Mouse (Mus musculus) thymus, postnatal 25 days (tissue): ENCODE data around the gene Dstn.
A peak's percentile ranks its signal among the peaks of the same experiment; 100 is the strongest.

ENCODE experiments used
- DNase-seq: peaks from one replicate; pipeline ENCODE4 v3.0.0; 2022

Dstn gene

DNA sequence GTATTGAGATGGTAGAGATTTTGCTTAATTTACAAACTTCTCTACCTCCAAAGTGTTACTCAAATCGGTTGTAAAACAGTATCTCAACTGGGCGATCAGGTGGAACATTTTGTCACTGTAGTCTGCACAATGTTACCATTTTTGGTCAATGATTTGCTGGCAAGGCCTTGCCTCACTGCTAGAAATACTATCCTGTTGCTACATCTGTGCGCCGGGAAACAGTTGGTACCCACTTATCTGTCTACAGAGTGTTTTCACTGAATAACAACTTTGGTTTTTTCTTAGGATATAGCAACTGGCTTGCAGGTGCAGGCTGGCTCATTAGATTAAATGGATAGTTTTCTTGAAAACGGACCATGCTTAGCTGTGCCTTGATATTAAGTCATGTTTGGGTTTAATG lies 1.1 kb downstream of the Dstn start:
- no peak for DNase-seq

DNA sequence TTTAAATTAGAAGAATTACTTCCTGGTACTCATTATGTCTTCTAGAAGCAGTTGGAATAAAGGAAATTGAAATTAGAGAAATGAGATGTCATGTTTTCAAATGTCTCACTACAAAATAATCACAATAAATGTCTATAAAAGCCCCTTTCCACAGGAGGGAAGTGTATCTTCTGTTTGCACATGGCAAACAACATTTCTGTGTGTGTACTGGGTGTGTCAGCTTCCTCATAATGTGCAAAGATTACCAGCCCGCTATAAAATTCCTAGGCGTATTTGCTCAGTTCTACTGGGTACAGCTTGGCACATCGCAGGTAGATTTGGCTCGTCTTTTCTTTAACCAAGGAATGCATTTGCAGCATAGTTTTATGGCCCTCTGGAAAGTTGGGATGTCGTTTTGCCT lies 2.5 kb downstream of the Dstn start:
- no peak for DNase-seq

DNA sequence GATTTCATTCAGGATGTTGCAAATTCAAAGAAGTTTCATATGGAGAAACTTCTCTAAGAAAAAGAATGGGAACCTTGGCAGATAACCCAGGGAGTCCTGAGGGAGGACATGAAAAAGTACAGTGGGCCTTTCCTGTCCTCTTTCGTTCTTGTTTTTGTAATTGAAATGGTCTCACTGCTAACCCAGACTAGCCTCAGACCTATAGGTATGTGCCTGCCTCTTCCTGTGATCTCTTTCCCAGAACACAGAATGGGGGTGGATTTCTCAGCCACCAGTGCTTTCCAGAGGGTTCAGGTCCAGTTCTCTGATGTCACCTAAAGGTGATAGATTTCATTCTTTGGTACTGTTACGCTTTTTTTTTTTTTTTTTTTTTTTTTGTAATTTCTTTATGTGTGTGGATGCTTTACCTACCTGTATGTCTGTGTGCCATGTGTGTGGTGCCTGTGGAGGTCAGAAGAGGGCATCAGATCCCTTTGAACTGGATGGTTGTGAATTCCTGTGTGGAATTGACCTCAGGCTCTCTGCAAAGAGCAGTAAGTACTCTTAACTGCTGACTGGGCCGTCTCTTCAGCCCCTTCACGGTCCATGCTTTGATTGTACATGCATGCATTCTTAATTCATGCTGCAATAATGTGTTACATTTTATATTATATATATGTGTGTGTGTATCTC lies 3.8 kb downstream of the Dstn start:
- DNase-seq: no peak

DNA sequence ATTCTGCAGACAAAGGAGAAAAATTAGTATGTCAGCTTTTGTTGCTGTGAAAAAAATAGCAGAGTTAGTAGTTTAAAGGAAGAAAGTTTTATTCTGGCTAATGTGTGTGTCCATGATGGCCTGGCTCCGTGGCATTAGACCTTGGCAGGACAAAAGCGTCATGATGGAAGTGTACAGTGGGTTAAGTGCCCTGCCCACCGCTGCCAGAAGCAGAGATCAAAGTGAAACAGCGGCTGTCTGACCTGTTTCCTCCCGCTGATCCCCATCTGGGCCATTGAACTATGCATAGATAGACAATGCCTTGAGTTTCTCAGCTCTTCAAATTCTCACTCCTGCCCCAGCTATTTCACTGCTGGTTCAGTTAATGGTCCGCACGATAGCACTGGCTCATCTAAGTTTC lies 9.0 kb downstream of the Dstn start:
- no peak for DNase-seq

DNA sequence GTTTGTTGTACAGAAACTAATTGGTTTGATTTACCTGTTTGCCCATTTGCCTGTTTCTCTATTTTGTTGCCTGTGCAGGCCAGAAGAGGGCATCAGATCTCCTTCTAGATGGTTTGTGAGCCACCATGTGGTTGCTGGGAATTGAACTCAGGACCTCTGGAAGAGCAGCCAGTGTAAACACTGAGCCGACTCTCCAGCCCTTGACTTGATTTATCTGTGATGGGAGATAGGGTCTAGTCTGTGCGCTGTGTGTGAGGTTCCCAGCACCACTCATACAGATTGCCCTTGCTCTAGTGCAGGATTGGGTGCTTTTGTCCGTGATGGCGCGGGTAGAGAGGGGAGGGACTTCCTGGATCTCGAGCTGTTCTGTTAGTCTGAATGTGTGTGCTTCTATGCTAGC lies 10.7 kb downstream of the Dstn start:
- no peak for DNase-seq

DNA sequence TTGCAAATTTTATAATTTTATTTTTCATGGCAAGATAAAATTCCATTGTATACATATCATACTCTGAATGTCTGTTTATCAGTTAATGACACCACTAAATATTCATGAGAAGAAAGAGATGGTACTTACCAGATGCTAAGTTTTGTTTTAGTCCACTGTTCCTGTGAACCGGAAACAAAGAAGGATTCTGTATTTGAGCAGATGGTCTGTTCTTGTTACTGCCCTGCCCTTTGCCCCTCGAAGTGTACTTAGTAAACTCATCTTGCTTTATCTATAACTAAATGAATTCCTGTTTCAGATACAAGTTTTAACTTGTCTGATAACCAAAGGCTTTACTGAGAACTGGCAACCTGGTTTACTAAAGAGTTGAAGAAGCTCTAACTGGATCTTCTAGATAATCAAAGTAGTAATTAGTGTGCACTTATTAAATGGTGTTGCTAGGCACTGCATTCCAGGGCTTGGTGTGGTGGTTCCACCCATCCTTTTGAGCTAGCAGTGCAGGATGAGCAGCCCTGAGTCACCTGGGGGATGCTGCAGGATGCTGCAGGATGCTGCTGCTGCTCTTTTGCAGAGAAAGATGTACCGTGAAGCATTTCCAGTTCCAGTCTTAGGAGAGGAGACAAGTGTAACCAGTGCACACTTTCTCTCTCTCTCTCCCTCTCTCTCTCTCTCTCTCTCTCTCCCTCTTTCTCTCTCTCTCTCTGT lies 14.6 kb downstream of the Dstn start:
- DNase-seq: no peak

DNA sequence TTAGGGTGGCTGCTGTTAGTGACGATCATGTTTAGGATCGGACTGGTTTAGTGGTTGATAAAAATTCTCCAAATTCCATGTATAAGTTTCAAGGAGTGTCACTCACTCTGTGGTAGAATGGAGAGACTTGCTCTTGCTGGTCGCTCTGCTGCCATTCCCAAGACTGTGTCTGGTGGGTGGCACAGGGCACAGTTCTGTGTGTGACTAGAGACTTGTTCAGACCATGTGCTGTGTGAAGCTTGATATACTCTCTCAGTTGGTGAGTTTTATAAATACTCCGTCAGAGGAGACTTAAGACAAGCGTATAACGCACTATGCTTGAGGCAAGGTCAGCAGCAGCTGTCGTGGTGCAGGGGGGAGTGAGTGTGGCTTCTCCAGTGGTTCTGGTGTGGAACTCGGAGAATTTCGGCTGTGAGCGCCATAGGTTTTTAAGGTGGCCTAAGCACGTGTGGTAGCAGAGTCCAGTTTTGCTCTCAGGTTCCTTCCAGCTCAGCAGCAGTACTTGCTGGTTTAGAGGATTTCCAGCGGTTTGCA lies 17.3 kb downstream of the Dstn start:
- no peak for DNase-seq

DNA sequence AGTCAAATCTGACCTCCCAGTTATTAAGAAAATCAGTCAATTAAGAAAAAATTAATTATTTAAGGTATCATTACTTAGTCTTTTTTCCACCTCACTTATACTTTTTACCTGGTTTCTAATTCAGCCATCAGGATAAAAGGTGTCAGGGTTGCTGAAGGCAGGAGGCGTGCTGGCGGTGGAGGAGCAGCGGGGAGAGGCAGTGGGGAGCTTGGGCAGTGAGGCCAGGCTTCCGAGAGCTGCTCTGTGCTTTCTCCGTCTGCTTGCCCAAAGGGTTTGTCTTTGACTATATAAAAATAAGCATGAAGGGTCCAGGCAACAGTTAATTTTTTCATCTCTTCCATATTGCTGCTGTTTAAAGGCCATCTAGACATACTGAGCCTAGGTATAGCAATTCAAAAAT lies 18.4 kb downstream of the Dstn start:
- no peak for DNase-seq

DNA sequence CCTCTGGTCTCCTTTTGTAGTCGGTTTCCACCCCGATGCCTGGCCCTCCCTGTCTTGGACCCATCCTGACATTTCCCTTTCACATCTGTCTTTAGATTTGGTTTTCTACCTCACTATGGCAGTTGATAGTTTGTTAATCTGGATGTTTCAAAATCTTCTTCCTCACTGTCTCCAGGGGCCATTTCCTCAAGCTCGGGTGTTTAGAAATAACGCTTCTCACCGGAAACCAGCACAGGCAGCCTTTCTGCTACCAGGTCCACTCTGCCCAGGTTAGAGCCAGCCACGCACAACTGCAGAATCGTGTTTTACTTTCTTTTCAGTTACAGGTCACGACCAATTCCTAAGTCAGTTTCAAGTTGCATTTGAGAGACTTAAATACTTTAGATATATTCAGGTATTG lies 19.3 kb downstream of the Dstn start:
- DNase-seq: no peak

DNA sequence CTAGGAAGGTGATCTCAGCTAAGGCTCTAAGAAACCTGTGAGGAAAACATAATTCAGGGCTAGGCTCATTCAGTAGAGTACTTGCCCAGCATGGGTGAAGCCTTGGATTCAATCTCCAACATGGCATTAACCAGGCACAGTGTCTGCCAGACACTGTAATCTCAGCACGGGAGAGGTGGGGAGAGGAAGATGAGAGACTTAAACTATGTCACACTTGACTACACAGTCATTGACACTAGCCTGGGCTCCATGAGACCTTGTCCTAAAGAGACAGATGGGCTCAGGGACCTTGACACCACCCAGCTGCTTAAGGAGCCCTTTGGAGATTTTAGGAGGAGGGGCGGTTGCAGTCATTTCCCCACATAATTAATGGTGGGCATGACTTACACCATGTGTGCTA lies 22.7 kb downstream of the Dstn start:
- DNase-seq: no peak

DNA sequence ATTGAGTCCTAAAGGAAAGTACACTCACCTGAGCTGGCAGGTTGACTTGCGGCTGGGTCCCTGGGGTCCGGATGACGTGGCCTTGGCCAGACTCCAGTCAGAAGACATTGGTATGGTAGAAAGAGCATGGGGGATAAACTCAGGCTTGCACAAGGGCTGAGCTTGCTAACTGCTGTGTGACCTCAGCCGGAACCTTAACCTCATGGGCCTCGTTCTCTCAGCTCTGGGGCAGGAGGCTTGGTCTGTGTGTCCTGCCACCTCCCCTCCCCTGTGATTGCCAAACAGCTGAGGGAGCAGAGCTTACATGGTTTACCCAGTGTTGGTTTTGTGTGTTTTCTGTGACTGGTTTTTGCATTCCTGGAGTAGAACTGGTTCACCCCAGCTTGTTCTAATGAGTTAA lies 25.3 kb downstream of the Dstn start:
- no peak for DNase-seq

DNA sequence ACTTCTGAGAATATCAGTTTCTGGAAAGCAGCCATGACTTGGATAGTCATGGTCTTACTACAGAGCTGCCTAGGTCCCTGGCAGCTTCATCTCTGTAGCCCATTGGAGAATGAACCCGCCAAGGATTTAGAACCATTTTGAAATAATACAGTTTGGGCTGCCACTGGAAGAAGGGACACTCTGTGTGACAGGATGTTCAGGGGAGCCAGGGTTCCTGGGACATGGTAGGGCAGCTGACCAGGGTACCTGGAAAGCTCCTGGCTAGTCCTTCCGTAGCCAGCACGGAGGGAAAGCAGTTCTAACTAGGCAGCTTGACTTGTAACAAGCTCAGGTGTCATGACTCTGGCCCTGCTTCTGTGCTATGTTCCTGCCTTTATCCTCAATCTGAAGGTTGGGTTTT lies 29.7 kb downstream of the Dstn start:
- DNase-seq: no peak

DNA sequence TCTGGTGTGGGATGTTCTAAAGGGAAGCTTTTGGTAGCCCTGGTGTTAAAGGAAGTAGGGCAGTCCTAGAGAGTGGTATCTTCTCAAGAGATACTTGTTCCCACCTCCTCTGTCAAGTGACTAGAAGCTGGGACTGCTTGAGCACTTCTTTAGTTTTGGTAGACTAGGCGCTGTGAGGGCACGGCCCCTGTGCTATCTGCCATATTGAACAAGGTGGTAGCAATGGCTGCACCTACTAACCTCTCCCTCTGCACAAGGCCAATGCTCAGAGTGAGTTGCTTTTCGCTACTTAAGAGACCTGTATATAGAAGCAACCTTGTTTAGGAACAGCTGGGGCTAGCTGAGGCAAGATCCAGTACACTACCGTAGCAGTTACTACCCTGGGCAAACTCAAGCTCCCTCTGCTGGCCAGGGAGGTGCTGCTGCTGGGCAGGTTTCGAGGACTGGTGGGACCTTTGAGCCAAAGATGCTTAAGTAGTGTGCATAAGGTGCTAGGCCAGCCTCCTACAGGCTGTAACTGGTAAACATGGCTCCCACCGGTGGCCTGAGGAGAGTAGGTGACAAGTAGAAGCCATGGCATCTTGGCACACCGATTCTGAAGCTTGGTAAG lies 30.5 kb downstream of the Dstn start:
- DNase-seq: peak; percentile 21

DNA sequence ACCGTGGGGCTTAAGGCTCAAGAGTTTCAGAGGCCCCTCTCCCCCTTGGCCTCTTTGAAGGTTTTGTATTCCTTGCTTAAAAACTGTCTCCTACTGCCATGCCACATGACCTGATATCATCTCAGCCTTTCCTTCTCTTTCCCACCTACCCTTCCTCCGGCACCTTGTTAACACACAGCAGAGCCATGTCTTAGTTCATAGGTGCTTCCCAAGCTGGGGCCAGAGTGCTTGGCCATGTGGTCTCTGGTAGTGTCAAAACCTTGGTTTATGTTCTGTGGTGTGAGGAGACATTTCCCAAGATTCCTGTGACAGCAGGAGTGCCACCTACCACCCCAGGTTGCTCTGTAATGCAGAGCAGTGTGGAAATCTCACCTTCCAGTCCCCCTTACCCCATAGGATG lies 31.3 kb downstream of the Dstn start:
- DNase-seq: no peak

DNA sequence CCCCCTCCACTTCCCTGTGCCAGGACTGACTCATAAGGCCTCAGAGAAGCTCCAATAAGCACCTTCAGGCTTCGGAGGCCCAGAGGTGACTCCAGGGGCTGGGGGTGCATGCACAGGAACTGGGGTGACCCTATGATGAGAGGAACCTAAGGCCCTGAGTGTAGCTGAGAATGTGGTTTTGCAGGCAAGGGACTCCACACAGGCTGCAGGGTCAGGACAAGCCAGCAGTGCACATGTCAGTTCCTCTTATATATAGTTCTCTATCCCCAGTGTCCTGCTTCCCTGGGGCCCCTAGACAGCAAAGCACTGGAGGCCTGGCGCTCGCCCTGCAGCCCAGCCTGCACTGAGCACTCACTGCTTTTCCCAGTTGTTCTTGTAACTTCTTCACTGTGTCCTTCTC lies 32.9 kb downstream of the Dstn start:
- no peak for DNase-seq

DNA sequence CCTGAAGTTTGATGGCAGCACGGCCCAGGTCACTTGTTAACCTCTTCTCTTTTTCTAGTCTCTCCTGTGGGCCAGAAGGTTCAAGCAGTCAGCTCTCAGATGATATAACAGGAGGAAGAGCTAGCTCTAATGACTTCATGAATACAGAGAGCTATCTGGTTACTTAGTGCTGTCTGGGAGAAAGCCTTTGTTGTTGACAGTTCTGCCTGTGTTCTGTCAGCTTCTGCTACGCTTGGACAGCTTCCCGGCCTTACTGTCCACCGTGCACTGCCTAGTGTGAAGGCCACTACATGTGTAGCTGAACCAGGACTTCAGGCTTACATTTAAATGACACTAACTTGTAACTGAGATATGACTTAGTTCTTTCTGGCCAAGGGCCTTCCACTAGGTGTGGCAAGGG lies 33.3 kb downstream of the Dstn start:
- DNase-seq: no peak

DNA sequence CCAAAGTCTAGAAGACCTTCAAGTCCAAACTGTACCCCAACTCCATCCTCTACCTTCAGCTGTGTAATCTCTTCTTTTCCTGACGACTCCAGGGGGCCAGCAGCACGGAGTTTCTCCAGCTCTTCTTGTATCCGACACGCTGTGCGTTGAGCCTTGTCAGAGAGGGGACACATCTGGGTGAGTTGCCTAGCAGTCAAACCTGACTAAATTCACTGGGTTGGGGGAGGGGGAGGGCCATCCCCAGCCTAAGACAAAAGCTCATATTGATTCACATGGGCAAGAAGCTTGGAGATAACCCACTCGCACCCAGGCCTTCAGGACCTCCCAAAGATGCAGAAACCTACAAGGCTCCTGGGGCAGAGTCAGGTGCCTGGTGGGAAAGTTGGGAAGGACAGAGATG lies 34.1 kb downstream of the Dstn start:
- DNase-seq: no peak

DNA sequence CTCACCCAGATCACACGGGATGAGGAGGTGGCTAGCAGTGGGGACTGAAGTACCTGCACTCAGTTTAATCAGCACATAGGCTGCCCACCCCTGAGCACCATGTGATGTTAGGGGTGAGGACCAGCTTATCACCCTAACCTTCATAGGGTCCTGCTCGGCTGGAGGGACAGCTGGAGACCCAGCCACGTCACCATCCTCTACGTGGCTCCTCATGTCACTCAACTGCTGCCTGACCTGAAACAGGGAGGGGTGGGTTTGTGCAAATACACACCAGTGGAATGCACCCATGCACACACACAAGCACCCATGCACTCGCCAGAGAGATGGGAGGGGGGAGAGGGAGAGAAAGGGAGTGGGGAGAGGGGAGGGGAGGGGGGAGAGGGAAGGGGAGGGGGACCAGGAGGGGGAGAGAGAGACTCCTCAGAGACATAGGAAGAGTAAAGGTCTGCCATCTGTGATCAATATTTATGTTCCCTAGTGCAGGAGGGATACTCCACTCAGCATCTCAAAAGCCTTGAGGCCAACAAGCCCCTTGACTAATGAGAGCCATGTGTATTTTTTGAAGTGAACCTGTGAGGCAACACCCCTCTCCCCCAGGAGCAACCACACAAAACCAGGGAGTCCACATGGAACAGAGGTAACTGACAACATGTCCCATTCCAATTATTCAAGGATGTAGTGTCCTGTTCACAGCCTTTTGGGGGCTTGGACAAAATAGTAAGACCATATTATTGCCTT lies 35.3 kb downstream of the Dstn start:
- DNase-seq: no peak

DNA sequence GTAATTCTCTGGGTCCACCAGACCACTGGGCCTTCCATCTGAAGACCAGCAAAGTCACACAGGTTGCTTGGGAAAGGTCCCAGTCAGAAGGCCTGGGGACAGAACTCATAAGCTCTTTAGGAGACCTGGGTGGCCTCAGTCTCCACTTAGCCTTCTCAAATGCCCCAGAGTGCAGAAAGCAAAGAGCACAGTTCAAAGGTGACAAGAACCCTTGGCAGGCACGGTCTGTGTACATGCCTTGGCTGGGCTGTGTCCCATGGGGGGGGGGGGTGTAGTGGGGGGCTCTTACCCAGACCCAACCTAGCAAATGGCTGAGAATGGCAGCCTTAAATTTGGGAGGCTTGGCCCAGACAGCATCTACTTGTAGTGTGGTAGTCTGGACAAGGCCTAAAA lies 35.9 kb downstream of the Dstn start:
- DNase-seq: no peak

DNA sequence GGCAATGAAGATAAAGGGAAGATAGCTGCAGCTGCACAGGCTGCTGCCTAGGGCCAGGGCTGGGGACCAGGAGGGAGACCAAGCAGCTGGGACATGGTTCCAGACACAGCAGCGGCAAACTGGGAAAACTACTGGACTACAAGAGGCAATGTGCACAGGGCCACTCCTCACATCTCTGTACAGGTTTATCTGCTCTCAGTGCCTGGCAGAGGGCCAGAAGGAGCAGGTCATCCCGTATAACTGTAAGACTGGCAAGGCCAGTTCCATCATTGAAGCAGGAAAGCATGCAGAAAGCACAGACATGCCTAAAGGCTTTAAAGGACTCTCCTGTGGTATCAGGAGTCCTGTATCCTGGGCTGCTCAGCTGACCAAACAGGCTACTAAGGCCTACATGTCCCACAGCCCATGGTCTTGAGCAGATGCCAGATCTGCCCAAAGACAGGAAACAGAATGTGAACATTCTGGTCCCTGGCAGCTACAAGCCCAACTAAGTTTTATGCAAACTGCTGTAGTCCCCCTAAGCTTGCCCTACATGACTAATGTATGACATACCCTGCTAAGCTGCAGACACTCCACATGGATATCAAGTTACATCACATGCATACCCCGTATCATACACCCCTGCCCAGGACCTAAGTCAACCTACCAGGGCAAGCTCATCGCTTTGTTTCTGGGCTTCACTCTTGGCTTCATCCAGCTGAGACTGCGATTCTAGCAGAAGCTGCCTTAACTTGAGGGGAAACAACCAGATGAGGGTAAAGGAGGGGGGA lies 36.6 kb downstream of the Dstn start:
- no peak for DNase-seq

DNA sequence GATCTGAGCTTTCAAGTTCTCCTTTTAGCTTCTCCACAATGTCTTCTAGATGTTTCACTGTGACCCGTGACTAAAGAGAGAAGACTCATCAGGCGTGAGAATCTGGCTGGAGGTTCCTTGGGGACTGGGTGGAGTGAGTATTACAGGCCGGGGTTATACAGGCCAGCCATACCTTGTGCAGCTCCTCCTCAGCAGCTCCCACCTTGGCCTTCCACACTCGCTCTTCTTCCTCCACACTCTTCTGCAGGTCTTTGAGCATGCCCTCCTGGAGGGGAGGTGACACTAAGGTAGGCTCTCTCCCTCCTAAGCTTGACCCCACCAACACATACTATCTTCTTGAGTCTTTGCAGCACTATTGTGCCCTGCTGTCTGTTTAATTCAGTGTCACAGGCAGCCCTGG lies 38.8 kb downstream of the Dstn start:
- no peak for DNase-seq

DNA sequence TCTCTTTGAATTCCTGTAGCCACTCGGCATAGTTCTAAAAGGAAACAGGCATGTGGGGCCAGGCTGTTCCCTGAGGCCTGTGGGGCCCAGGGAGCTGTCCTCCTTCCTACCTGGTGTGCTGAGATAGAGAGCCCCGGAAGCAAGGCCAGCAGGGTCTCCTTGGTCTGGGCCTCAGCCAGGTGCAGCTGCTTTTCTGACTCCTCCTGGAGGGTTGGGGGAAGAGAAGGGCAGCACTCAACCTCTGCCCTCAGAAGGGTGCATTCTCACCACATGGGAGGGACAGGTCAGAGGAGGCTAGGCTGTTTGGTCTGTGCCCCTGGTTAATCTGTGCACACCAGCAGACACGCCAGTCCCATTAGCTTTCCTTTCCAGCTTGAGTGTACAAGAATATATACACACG lies 39.9 kb downstream of the Dstn start:
- no peak for DNase-seq

DNA sequence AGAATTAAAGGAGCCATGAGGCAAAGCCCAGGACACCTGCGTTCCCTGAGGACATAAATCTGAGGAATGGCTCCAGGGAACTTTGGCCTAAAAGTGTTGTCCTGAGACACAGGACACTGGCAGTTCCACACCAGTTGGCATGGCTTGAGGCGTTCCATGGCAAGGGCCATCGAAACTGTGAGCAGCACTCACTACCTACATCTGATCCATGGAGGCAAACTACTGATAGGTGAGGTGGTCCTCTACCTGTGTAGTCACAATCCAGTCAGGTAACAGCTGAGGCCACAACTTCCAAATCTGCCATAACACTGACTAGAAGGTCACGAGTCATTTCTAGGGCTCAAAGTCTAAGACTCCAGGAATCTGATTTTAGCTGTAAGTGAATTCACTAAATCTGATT lies 40.6 kb downstream of the Dstn start:
- DNase-seq: no peak
